Mouse (Mus musculus) liver, embryonic 14.5 days (tissue): Measurements from ENCODE around the gene Ehf. TPM values are rescaled to one million over a fixed set of nuclear protein-coding genes. Genes with fewer than 3 reads are reported as not detected.

Experiments
- ATAC-seq: fragments of 200-750 bp; cut with Nextera tagmentation; 2 replicates; pipeline ENCODE4 v1.8.0; 2017; ENCODE audit warnings: moderate number of reproducible peaks, mild to moderate bottlenecking, moderate library complexity; ENCODE audit not compliant: insufficient read depth
- DNase-seq, 3 experiments: peaks; one replicate each; pipeline ENCODE4 v3.0.0-alpha.2; 2012 to 2013; ENCODE audit warnings: low read depth in 3 of 3, low spot score in 3 of 3
- H3K27ac ChIP-seq: fragments of 300-500 bp; sonication (generic); 2 replicates; pipeline ENCODE4 v1.5.1; 2014; ENCODE audit warnings: moderate library complexity, mild to moderate bottlenecking, control low read depth, inconsistent platforms
- H3K27me3 ChIP-seq: fragments of 300-500 bp; sonication (generic); 2 replicates; pipeline ENCODE4 v1.6.1; 2014; ENCODE audit warnings: mild to moderate bottlenecking, low read length, moderate library complexity; ENCODE audit not compliant: control insufficient read depth, insufficient read depth
- H3K36me3 ChIP-seq: fragments of 300-500 bp; sonication (generic); replicated peaks from 2 replicates; pipeline ENCODE4 v1.6.1; 2014; ENCODE audit warnings: low read depth; ENCODE audit not compliant: control insufficient read depth, insufficient read depth
- H3K4me1 ChIP-seq, 2 experiments: fragments of 200-500 bp in 1 of 2; fragments of 300-500 bp in 1 of 2; sonication (generic) in 1 of 2; replicated peaks; 2 replicates each; pipeline ENCODE4 v1.6.1; 2012 to 2014; ENCODE audit warnings: antibody characterized with exemption in 1 of 2, inconsistent platforms in 1 of 2, low read length in 1 of 2; ENCODE audit not compliant: control insufficient read depth in 2 of 2, insufficient read depth in 2 of 2
- H3K4me2 ChIP-seq: fragments of 300-500 bp; sonication (generic); 2 replicates; pipeline ENCODE4 v1.6.1; 2014; ENCODE audit warnings: low read depth, mild to moderate bottlenecking, control low read depth, moderate library complexity
- H3K4me3 ChIP-seq, 2 experiments: fragments of 200-500 bp in 1 of 2; fragments of 300-500 bp in 1 of 2; sonication (generic) in 1 of 2; 2 replicates each; pipeline ENCODE4 v1.5.1; 2012 to 2014; ENCODE audit warnings: low read depth in 2 of 2, low read length in 2 of 2, mild to moderate bottlenecking in 2 of 2, control low read depth in 1 of 2, inconsistent platforms in 1 of 2, moderate library complexity in 1 of 2; ENCODE audit not compliant: insufficient read depth in 1 of 2
- H3K9ac ChIP-seq: fragments of 300-500 bp; sonication (generic); replicated peaks from 2 replicates; pipeline ENCODE4 v1.6.1; 2014; ENCODE audit warnings: mild to moderate bottlenecking, control low read depth, moderate library complexity
- H3K9me3 ChIP-seq: fragments of 300-500 bp; sonication (generic); 2 replicates; pipeline ENCODE4 v1.6.1; 2016; ENCODE audit warnings: low read length, mixed read lengths; ENCODE audit not compliant: control insufficient read depth
- CTCF ChIP-seq: IDR thresholded peaks from 2 replicates; pipeline ENCODE4 v1.5.1; 2016; ENCODE audit warnings: antibody characterized with exemption, low read depth, control low read depth
- EP300 ChIP-seq: IDR thresholded peaks from 2 replicates; pipeline ENCODE4 v1.6.1; 2016; ENCODE audit warnings: antibody characterized with exemption, low read depth
- WGBS: fragments of 180-500 bp; shearing (Covaris S2); extraction: QIAGEN DNeasy Blood & Tissue Kit; methylation state at CpG from one replicate; pipeline ENCODE4 v1.1.7; 2014; ENCODE audit not compliant: insufficient replicate concordance; 5-methylcytosine and 5-hydroxymethylcytosine counted together
- polyA plus RNA-seq, 2 experiments: library from polyadenylated mRNA; depleted of rRNA in 1 of 2; stranded (reverse) in 1 of 2; unstranded in 1 of 2; fragments of >200 nt; fragmentation: Nextera tagmentation in 1 of 2; extraction: Ambion mirVana in 1 of 2; gene quantifications; 2 replicates each; pipeline versions ENCODE4 v1.2.1 to v1.2.3; 2012 to 2014

The Ehf gene
- polyA plus RNA-seq, 2 experiments = 0.04 to 0.08 TPM

GRCm38 (mm10) chr2:103302669-103303068, 409 bp downstream of the Ehf start:
- Histone ChIP-seq H3K4me2 (peak overlapping the region; percentile 21), H3K27me3 (no peaks in the 10 kb centered on the region), H3K4me3 (no peak overlapping the region), H3K9me3 (no peaks in the 10 kb centered on the region), H3K36me3 (no peaks in the 10 kb centered on the region), H3K4me1 (peaks cover 29 to 50% of the 10 kb centered on the region in 2 experiments), H3K9ac (no peak overlapping the region), H3K27ac (no peak overlapping the region)
- DNase-seq = peak in 1 of 3 experiments; percentile 26
- WGBS = 36% methylated on average over 6 of the region's 6 CpGs
- ATAC-seq = peak; percentile 67; the same call in 1 of the 2 replicates
- TF ChIP-seq CTCF (no peak), EP300 (peak; percentile 53)

DNA sequence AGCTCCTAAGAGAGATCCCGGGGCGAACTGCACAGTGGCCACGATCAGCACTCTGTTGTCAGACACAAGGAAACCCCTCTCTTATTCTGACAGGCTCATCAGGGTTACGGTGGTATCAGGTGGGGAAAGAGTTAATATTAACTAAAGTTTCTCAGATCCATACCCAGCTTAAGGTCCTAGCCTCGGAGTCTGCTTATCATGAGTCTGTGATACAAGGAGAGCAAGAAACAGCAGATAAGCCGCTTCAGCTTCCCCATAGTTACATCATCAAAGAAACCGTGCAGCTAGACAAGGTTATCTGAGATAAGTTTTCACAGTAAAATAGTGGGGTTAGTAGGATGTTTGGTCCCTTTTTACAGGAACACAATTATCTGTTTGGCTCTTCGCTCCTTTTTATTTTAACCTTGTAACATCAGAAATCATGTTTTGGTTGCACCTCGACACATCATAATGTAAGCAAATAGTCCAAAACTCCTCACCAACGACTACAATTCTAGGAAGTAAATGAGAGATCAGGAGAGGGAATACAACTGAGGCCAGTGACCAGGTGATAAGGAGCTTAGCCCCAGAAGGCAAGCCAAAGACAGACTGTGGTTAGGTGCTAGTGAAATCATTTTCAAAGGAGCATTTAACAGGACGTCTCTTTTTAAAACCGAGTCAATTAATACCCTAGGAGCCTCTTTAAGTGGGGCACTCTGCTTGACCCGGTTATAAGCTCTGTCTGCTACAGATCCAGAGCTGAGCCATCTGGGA, 4.2 kb downstream of the Ehf start:
- DNase-seq (peak; percentile 27 to 50 (median 38)), ATAC-seq (peak; percentile 86)
- H3K27me3 ChIP-seq = no peaks in the 10 kb centered on the region
- peak overlapping the region; percentile 18; the same call in 1 of the 2 replicates for H3K9ac ChIP-seq
- H3K9me3 ChIP-seq = no peaks in the 10 kb centered on the region
- H3K4me2 ChIP-seq = peak overlapping the region; percentile 56
- peaks cover 28 to 43% of the 10 kb centered on the region in 2 experiments for H3K4me1 ChIP-seq
- TF ChIP-seq CTCF (no peak), EP300 (peak; percentile 72)
- peak overlapping the region in 1 of 2 experiments; percentile 24; a peak in 1 of 4 replicates for H3K4me3 ChIP-seq
- H3K27ac ChIP-seq = peak overlapping the region; percentile 46
- H3K36me3 ChIP-seq = no peaks in the 10 kb centered on the region
- WGBS = 24% methylated on average over 13 of the region's 13 CpGs

- H3K4me3 ChIP-seq = no peak overlapping the region
- no peak for ATAC-seq
- H3K9ac ChIP-seq = no peak overlapping the region
- no peak overlapping the region for H3K4me2 ChIP-seq
- TF ChIP-seq CTCF (no peak), EP300 (no peak)
- no peaks in the 10 kb centered on the region for H3K36me3 ChIP-seq
- no peak overlapping the region for H3K27ac ChIP-seq
- no peaks in the 10 kb centered on the region for H3K9me3 ChIP-seq
- H3K4me1 ChIP-seq = peaks cover 11 to 15% of the 10 kb centered on the region in 2 experiments
- no peaks in the 10 kb centered on the region for H3K27me3 ChIP-seq
- 26% methylated on average over 3 of the region's 3 CpGs for WGBS
- no peak for DNase-seq
Measured at GRCm38 (mm10) chr2:103294526-103294925, 8.6 kb downstream of the Ehf start.

DNA sequence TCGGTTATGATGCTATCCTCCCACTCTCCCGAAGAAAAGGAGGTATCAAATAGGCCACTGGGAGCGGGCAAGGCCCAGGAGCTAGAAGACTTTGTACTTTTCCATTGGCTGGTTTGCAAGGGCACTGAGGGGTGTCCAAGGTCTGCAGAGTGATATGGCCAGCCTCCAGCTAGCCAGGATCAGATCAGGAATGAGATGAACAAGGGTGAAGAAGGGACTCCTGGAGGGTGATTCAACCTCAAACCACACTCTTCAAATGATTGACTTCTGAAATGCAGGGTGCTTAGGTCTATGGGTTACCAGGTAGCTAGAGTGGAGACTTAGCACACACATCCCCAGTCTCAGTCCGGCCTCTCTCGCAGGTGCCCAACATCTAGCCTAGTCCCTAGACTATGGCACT, 9.3 kb downstream of the Ehf start:
- no peak for TF ChIP-seq CTCF
- TF ChIP-seq EP300 = no peak
- Histone ChIP-seq H3K9me3 (no peaks in the 10 kb centered on the region), H3K36me3 (no peaks in the 10 kb centered on the region), H3K27me3 (no peaks in the 10 kb centered on the region), H3K4me2 (no peak overlapping the region), H3K27ac (no peak overlapping the region), H3K4me1 (peaks cover 3 to 7% of the 10 kb centered on the region in 2 experiments; a peak in 3 of 4 replicates), H3K9ac (no peak overlapping the region), H3K4me3 (no peak overlapping the region)
- ATAC-seq (no peak), DNase-seq (no peak)
- WGBS = 72% methylated on average over 5 of the region's 5 CpGs

DNA sequence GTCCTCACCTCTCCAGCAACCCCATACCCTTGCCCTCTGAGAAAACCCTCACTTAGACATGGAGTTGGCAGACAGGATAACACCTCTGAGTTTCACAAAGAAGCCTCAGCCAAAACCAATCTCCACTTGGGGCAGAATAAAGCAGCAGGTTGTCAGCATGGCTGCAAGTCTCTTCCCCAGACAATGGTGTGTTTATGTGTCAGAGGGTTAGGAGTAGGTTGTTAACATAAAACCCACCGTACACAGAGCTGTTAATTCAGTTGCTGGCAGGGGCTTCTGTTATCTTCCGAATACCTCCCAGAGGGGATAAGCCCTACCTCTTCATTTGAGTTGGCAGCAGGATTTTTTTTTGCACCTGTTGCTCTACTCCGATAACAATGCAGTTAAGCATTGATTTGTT, 9.9 kb downstream of the Ehf start:
- H3K9ac ChIP-seq = no peak overlapping the region
- no peak for DNase-seq
- H3K9me3 ChIP-seq = no peaks in the 10 kb centered on the region
- H3K4me1 ChIP-seq = peaks cover 0 to 3% of the 10 kb centered on the region in 2 experiments; a peak in 2 of 4 replicates
- no peak for ATAC-seq
- no peak overlapping the region for H3K4me3 ChIP-seq
- H3K27ac ChIP-seq = no peak overlapping the region
- TF ChIP-seq EP300 (no peak), CTCF (no peak)
- no peak overlapping the region for H3K4me2 ChIP-seq
- H3K27me3 ChIP-seq = no peaks in the 10 kb centered on the region
- H3K36me3 ChIP-seq = no peaks in the 10 kb centered on the region
- WGBS = 36% methylated on average over 3 of the region's 3 CpGs
